Mouse (Mus musculus): ENCODE data around the gene Tmem178. TPM values are rescaled to one million over a fixed set of nuclear protein-coding genes. Genes with fewer than 3 reads are reported as not detected.
"Not testable (repeated sequence)": the region's sequence is repeated elsewhere in the genome, so short reads cannot be mapped to it uniquely, and the experiment has no call there.

Tmem178 gene
- total RNA-seq, 2 experiments from 2014 or later, result not detected

DNA sequence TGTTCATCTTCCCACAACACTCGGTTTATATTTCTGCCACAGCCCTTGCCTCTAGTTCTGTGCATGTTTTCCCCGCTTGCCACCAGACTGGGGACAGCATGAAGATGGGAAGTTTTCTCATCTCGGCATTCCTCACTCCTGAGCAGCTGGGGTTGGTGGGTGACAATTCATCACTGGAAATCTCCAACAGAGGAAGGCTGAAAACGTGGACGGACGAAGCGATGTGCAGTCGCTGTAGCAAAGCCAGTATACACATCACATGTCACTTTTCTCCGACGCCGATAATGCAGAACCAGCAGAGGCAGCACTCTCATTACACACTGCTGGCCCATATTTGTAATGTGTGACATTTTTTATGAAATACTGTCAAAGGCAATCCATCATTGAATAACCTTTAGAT is 2.6 kb upstream of the Tmem178 start:
- ATAC-seq (replicated peaks; ENCODE audit: low FRiP score, poor library complexity, severe bottlenecking), result no peak

DNA sequence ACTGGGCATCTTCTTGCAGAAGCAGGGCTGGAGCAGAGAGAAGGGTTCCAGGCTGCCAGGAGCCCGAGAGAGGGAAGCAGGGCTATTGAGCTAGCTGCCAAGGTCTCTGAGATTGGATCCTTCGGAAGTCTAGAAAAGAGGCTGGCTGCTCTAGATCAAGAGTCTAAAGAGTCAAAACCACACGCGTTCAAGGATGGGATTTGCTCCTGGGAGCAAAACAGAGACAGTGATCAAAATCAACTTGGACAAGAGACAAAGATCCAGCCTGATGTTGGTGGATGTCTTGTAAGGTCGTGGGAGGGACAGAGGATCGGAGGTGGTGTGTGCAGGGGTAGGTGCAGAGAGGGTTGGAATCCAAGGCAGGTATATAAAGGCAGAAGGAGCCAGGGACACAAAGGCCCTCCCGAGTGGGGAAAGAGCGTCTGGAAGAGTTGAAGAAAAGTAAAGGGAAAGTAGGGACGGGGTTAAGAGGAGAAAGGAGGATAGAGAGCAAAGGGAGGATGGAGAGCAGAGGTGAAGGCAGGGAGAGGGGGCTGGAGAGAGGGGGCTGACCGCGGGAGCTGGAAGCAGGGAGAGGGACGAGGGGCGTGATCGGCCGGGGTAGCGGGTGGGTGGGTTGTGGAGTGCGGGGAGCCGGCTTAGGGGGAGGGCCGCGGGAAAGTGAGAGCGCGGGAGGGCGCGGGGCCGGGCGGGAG is 450 bp upstream of the Tmem178 start:
- ATAC-seq (replicated peaks; ENCODE audit: low FRiP score, poor library complexity, severe bottlenecking), result no peak

DNA sequence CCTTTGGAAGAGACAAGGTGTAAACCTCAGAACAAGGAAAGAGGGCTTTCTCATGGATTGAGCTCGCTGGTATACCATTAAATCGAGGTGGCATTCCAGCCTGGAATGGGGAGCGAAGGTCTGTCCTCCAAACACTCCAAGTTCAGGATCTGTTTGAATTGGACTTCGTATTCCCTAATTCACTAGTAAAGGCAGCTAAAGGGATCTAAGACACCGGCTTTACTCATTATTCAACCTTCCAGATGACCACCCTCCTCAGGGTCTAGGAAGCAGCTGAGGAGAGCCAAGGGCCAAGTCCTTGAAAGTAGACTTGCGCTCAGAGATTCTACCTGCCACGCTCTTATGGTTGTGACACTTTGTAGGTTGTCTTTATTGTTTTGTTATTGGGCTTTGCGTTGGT is 1.1 kb downstream of the Tmem178 start:
- ATAC-seq (replicated peaks; ENCODE audit: low FRiP score, poor library complexity, severe bottlenecking), result not testable (repeated sequence)

DNA sequence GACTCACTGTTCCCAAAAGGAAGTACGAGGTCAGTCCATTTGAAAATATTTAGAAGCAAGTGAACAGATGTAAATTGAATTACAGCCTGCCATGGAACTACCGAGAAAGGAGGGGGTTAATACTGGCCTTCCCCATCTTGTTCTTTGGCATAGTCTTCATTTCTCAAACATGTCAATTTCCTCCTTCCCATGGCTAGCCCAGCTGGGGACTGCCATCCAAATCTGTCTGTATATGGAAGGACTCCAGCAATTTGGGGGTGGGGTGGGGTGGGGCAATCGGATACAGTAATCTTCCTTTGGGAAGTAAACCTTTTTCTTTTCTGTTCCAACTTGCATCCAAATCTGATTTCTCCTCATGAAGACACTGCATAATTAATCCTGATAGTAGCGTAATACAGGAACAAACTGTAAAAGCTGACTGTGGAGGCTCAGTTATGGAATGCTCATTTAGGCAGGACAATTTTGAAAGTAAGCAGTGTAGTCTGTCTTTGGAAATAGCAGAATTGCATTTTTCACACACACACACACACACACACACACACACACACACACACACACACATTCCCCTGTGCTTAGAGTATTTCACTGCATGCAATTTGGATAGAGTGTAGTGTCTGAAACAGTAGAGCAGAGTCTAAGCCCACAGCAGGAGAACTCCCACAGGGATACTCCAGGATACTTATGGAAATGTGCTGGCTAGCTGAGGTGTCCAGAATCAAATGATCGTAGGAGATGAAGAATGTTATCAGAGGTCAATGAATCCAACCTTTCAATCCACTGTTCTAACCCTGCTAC is 1.9 kb downstream of the Tmem178 start:
- no peak for ATAC-seq (replicated peaks; ENCODE audit: low FRiP score, poor library complexity, severe bottlenecking)

DNA sequence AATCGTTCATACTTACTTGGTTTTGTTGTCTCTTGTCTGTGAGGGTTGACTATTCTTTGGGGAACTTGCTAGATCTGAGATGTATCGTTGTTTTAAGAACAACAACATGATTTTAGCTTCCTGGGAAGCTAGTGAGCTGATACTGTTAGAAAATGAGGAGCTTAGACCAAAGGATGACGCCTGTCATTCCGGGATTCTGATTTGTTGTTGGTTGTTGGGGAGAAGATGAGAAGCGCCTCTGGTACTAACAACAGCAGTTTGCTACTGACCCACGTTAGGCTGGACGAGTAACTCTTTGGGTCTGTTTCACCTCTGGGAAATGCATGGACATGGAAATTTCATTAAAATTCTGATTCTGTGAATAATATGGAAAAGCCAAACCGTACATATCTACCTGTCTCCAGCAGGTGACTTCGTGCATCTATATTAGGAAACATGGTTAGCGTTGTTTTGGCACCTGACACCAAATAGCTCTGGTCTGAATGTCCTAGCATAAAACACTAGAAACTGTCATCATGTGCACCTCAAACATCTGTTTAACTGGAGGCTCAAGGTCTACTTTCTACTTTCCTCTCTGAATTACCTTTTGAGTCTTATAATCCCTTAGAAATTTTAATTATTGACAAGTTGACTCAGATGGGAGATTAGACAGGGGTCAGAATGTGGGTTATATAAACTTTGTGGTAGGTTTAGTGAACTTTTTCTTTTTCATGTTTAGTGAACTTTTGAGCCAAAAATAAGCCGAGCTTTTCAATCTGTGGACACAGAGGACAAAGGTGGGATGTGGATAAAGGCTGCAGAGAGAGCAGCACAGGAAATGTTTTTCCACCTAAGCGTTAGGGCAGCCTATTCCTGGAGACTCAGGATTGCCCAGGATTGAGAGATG is 2.9 kb downstream of the Tmem178 start:
- no peak for ATAC-seq (replicated peaks; ENCODE audit: low FRiP score, poor library complexity, severe bottlenecking)

DNA sequence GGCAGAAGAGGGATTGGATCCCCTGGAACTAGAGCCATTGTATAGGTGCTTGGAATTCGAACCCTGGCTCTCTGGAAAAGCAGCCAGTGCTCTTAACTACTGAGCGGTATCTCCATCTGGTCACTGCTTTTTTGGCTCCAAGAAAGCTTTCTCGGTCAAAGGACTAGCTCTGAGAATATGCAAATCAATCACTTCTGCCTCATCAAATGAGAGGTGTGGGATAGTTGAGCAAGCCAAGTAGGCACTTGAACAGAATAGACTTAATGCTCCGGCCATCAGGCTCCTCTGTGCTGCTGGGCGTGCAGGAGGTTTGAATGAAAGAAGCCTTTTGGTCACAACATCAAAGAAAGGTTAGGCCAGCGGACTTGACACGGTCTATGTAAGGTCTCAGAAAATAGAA is 5.0 kb downstream of the Tmem178 start:
- ATAC-seq (replicated peaks; ENCODE audit: low FRiP score, poor library complexity, severe bottlenecking), result no peak

DNA sequence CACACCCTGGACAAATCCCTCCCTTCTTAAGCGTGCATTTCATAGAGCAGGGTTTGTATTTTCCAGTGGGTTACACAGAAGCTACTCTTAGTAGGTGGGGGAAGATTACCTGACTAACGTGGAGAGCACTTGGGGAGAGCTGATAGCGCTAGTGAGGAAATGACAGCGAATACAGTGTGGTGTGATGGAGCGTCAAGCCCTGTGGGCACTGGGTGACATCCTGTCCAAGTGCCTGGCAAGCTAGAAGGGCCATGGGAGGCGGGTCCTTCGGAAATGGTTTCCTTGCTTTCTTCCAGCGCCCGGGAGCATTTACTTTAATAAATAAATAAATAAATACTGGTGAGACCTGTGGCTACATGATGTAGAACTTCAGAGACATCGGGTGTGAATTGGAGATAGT is 5.5 kb downstream of the Tmem178 start:
- no peak for ATAC-seq (replicated peaks; ENCODE audit: low FRiP score, poor library complexity, severe bottlenecking)

DNA sequence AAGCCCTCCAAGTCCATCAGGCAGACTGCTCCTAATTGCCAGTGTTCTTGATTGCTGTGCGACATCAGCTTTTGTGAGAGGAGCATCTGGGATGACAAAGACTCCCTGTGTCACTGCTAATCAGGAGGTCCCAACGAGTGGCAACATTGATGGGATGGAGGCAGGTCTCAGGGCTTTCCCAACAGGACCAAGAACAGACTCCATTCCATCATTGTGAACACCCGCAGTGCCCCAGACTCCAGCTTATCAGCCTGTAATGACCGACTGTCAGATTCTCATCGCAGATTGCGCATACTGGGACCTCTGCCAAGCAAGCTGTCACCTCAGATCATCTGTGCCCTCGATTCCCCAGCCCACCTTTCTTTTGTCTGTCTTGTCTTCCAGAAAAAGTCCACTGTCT is 7.9 kb downstream of the Tmem178 start:
- no peak for ATAC-seq (replicated peaks; ENCODE audit: low FRiP score, poor library complexity, severe bottlenecking)

DNA sequence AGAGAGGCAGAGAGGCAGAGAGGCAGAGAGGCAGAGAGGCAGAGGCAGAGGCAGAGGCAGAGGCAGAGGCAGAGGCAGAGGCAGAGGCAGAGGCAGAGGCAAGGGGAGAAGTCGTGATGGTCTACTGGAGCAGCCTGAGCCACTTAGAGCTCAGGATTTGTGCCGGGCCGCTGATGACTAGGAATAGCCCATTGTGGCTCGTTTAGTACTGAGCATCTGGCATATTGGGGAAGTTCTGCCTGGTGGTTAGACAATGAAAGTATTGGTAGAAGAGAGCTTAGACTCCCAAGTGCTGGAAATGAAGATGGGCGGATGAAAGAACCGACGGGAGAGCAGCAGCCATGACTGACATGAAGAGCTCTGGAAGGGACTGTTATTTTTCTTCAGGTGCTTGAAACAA is 11.0 kb downstream of the Tmem178 start:
- no peak for ATAC-seq (replicated peaks; ENCODE audit: low FRiP score, poor library complexity, severe bottlenecking)

DNA sequence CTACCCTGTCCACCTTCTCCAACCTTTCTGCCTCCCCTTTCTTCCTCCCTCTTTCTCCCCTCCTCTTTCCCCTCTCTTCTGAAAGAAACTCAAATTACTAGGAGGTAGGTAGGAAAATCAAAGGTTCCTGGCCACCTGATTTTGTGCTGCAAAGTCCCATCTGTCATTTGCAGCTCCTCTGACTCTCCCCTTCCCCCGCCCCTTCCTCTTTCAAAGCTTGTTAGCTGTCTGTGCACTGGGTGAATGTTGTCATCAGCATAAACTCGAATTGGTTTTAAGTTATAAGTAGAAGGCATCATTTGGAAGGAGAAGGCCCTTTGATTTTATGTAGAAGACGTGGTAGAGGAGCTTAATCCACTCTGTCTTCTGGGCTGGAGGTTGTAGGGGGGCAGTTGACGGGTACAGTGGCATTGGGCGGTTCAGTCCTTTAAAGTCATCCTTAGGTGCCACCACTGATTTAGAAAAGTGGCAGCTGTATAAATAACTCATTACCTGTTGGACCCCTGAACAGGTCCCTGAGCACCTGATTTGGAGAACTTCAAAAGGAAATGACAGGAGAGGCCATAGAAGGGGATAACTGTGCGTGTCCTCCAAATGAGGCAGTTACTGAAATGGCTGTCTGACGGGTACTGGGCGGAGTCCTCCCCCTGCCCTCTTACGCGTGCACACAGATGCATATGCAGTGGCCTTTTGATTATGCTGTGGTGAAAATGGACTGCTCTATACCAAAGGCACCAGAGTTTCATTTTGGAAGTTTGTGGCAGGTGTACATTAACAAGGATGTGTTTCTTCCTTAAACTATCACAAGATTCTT is 11.8 kb downstream of the Tmem178 start:
- no peak for ATAC-seq (replicated peaks; ENCODE audit: low FRiP score, poor library complexity, severe bottlenecking)

DNA sequence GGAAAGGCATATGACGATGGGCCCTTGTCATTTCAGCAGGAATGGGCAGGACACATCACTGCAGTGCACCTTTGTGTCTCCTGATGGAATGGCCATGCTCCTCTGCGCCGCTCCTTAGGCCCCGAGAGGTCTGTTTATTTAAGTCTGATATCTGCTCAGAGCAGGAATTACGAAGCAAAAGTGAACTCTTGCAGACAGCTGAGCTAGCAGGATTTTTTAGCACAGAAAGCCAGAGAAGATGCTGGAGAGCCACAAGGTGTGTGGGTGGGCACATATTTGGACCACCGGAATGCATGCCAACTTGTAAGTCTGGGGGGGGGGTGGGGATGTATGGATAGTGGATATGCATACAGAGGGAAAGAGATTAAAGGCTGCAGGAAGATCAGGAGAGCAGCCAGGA is 13.9 kb downstream of the Tmem178 start:
- no peak for ATAC-seq (replicated peaks; ENCODE audit: low FRiP score, poor library complexity, severe bottlenecking)

DNA sequence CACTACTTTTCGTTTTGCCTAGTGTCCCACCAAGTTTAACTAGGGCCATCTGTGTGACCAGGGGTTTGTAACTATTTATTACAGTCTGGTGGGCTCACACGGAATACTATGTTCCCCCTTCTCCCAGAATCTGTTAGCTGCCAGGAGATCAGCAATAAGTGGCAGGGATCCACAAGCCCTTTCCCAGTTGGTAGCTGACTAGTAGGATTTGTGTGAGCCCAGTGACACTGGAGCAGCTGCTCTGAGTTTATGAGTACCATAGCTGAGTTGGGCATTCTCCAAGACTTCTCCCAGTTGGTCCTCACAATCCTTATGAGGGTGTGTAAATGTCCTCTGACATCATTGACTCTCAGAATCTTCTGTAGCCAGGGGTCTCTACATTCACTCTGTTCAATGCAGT is 15.4 kb downstream of the Tmem178 start:
- no peak for ATAC-seq (replicated peaks; ENCODE audit: low FRiP score, poor library complexity, severe bottlenecking)

DNA sequence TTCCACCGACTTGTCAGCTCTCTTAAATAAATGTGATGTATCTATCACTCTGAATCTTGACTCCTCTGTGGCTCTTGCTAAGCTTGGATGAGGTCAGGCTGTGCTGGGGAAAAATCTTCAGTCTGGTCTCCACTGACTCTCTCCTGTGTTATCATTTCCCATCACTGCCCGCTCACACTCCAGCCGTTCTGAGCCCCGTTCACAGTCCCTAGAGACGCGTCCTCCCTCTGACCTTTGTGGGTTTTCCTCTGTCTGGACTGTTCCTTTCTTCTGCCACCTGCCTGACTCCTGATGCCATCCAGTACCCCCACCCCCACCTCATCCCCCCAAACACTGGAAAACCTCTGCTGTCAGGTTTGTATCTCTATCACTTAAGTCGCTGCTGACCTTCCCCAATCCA is 23.0 kb downstream of the Tmem178 start:
- ATAC-seq (replicated peaks; ENCODE audit: low FRiP score, poor library complexity, severe bottlenecking), result no peak

DNA sequence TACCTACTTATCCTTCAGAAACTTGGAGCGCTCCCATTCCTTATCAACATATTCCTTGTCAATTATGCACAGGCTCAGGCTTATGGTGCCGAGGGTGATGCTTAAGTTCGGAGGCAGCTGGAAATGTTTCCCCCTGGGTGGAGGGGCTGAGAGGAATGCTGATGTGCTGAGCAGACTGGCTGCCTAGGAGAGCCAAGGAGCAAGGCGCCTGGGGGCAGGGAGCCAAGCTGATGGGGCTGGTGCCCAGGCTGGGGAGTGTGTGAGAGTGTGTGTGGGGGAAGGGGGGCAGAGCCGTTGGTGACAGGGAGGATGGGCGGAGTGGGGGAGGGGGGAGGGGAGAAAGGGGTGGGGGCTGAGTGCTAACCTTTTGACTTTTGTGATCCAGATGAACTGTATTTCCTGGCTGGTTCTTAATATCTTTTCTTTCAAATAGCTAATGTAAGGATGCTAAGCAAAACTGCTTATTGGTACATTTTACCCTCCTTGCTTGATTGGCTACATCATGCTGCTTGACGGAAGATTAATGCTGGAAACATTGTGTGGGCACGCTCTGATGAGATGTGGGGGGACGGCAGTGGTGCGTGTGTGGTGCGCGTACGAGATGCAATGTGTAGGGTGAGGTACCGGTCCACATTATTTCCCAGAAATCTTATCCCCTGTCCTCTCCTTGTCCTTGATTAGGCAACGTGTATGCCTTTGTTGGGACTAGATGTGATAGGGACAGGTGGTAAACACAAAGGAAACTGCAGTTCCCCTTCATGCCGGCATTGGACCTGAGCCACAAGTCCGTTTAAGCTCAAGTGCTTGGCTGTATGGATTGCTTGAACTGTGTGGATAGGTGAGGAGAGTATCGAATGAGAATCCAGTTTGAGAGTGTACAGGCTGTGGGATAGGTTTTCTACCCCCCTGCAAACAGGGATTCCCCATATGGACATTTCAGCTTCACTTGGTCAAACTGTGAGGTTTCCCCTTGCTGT is 25.5 kb downstream of the Tmem178 start:
- ATAC-seq (replicated peaks; ENCODE audit: low FRiP score, poor library complexity, severe bottlenecking), result no peak

DNA sequence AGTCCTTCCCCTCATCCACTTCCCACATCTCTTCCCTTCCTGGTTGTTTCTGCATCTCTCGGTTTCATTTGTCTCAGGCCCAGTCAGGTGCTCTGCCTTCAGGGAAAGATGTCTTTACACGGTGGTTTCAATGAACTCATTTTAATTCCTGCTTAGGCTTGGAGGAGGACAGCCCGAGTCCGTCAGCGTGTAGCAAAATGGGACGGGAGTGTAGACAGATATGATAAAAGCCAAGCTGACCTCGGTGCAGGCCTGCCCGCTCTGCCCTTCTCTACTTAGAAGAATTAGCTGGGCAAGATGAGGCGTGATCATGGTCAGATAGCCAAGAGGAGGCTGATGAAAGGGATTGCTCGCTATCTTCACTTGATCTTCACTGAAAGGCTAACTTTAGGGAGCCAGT is 26.3 kb downstream of the Tmem178 start:
- ATAC-seq (replicated peaks; ENCODE audit: low FRiP score, poor library complexity, severe bottlenecking), result no peak

DNA sequence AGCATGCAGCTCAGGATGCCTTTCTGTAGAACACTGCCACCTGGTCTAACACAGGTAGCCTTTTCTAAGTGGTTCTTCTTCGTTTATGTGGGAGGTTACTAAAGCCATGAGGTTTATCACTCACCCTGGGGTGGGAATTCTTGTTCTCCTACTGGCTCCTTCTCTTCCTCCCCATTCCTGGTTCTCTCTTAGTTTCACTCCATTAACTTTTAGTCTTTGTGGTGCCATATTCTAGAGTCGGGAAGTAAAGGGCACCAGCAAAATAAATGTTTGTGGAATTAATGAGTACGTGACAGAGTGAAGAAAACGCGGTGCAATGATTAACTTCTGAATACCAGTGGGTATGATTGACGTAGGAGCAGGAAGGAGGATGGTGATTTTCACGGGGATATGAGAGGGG is 28.5 kb downstream of the Tmem178 start:
- no peak for ATAC-seq (replicated peaks; ENCODE audit: low FRiP score, poor library complexity, severe bottlenecking)

DNA sequence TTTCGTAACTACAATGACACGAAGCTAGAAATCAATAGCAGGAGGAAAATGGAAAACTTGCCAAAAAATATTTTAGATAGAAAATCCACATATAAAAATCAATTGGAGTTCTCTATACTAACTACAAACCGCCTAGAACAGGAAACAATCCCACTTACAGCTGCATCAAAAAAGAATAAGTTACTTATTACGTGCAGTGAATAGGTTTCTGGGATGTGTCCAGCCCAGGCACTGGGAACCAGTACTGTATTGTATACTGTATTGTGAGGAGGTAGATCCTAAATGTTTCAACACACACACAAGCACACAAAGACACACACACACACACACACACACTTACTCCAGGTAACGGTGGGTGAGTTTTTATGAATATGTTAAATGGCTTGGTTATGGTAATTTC is 32.8 kb downstream of the Tmem178 start:
- ATAC-seq (replicated peaks; ENCODE audit: low FRiP score, poor library complexity, severe bottlenecking), result no peak

DNA sequence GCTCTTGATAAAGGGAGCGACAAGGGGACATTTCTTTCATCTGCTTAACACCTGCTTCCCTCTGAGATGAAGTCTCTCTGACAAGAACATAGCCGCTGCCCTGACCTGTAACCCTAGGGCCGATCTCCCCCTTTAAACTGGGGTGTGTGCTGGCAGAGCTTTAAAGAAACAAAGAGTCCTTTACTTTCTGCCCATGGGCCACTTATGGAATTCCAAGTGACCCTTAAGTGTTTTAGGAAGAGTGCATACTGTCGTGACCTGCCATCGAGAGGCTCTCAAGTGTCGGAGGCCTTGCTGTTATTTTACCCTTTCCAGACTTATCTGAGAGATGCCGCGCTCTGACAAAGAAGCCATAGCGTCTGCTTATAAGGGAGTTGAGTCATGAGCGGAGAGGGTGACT is 35.7 kb downstream of the Tmem178 start:
- ATAC-seq (replicated peaks; ENCODE audit: low FRiP score, poor library complexity, severe bottlenecking), result no peak

All from erythroid progenitor cell, adult 5-6 weeks (primary cell).